Mouse (Mus musculus): ENCODE data around the gene Bcl11a.
"Not testable (repeated sequence)": the region's sequence is repeated elsewhere in the genome, so short reads cannot be mapped to it uniquely, and the experiment has no call there.

Bcl11a gene

DNA sequence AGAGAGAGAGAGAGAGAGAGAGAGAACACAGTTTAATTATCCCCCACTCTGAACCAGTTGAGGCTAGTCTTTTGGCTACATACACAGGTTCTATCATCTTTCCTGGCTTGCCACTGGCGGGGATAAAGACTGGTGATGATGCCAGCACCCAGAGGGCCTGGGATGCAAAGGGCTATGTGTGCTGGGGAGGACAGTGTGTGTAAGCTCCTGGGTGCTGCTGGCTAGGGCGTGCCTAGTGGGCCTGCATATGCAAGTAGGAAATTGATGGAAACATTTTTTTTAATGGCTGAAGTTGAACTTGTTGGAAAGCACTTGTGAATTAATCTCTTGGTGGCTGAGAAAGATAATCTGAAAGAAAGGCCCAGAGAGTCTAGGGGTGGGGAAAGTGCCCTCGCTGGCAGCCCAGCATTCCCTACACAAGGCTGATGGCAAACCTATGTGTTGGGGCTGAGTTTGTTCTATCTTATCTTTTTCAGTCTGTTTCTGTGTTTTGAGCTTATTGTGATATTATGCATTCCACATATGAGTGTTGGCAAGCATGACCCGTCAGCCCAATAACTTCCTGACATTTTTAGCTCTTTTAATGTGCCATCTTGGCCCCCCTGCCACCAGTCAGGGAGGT lies 22.7 kb downstream of the Bcl11a start:
- DNase-seq (ENCODE audit: low spot score in 2 of 2), result no peak

DNA sequence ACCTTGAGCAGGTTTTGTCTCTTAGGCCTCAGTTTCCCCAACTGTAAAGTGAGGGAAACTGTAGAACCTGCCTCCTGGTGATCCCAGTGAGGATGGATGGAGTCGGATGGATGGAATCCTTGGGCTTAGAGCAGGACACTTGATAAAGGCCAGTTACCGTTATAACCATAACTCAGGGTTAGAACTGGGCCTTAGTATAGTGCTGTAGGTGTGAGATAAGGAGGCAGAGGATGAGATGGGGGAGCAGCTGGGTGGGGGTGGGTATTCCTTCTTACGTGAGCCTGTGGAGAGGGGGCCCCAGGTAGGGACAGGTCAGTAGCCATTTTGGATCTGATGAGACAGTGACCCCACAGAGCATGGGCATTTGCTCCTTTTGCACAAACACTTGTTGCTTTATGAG lies 23.8 kb downstream of the Bcl11a start:
- DNase-seq (ENCODE audit: low spot score in 2 of 2), result no peak

DNA sequence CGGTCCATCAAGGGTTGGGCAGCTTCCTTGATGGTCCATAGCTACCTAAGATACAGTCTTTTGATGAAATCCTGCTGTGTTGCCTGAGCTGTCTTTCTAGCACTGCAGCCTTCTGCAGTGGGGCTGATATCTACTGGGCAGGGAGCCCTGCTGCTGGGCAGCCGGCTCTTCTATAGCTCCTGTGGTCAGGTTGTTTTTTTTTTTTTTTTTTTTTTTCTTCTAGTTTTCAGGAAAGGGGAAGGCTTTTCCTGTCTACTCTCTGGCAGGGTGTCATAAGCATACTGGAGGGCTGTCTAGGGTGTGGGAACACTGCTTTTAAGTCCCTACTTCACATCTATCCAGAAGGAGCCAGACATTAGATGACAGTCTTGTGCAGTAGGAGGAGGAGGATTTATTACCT lies 24.5 kb downstream of the Bcl11a start:
- DNase-seq (ENCODE audit: low spot score in 2 of 2), result no peak

DNA sequence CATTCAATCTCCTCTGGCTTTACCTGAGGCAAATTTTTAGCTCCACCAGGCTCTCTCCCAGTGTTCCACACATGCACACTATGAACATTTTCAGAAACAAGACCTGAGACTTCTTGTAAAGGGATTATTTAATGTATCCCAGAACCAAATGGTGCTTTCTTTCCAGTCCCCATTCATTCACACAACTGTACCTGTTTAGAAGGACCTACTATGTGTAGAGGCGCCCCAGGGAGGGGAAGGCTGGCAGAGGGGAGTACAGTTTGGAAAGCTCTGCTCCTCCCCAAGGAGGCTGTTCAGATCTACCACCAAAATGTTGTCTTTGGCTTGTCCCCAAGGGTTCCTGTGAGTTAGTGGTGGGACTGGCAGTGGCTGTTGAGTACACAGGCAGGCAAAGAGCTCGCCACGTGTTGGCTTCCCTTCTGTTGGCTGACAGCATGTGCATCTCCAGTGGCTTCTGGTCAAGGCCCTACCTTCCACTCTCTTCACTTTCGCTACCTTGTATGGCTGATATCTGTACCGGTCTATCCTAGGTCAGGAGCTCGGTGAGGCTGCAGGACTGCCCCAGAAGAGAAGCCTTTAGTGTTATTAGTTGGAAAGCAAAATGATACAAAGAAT lies 25.4 kb downstream of the Bcl11a start:
- no peak for DNase-seq (ENCODE audit: low spot score in 2 of 2)

DNA sequence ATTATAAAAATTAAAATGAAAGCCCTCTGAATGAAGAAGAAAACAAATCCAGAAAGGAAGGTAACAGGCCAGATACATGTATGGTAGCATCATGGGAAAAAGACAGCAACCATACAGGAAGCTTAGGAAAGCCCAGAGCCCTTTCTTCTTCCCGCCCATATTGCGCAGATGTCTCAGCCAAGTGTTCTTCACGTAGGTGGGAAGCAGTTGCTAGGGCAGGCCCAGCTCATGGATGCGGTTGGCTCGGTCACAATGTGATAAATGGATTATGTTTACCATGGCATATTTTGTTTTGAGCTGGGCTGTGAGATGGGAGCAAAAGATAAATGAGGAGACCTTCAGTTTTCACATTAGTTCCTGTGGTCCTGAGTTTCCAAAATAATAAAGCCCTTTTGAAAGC lies 29.6 kb downstream of the Bcl11a start:
- no peak for DNase-seq (ENCODE audit: low spot score in 2 of 2)

DNA sequence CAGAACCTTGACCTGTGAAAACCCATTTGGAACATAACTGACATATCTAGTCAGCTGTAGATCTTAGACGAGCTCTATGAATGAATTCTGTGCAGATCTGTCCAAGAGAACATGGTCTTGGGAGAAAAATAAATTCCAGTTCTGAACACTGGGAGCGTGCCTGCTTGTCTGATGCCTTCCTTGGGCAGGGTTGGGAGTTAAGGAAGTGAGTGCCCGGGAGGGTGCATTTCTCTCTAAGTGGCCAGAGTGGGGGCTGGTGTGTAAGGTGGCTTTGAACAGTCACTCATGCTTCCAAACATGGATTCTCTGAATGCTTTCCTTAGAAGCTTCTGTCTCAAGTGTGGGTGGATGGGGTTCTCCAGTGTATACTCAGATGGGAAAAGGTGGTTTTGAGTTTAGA lies 31.1 kb downstream of the Bcl11a start:
- DNase-seq (ENCODE audit: low spot score in 2 of 2), result no peak

DNA sequence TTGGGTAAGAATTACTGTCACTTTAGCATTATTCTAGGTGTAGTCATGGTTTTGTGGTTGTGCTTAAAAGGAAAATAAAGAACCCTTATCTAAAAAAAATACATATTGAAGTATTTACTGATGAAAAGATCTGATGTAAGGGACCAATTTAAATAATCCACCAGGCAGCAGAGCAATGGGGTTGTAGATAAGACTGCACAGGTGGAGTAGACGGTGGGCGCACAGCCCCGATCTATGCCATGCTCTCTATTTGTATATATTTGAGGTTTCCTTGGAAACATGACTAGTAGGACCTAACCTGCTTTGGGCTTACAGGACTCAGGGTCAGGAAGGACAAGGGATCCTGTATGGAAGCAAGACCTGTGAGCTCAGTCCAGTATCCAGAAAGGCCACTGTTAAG lies 31.5 kb downstream of the Bcl11a start:
- no peak for DNase-seq (ENCODE audit: low spot score in 2 of 2)

DNA sequence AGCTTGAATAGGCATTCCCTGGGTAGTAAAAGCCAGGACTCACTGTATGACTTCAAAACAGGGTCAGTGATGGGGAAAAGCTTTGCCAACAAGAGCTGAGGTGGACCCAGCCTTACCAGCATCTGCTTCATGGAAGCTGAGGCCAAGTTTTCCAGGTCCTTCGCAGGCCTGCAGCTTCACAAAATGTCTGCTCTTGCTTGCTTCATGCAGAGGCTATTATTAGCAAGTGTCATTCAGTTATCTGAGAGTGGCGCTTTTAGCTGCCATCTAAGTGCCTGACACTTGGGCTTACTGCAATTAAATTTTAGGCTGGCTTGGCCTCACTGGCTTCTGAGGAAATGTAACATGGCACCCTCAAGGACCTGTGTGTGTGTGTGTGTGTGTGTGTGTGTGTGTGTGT lies 32.3 kb downstream of the Bcl11a start:
- no peak for DNase-seq (ENCODE audit: low spot score in 2 of 2)

DNA sequence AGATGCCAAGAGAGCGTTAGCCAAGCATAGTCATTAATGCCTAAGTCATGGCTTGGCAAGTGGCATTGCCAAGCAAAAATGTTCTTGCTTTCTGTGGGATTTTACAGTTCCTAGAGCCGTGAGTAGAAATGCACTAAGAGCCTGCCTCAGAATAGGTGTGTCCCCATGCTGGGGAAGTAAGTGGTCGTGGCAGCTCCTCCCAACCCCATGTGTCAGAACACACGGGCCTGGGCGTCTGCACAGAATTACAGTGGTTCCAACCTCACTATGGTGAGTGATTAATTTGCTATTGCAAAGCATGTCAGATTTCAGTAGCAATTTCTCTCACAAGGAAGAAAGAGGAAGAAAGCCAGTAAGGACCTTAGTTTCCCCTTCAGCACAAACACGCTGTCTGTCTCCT lies 33.9 kb downstream of the Bcl11a start:
- no peak for DNase-seq (ENCODE audit: low spot score in 2 of 2)

DNA sequence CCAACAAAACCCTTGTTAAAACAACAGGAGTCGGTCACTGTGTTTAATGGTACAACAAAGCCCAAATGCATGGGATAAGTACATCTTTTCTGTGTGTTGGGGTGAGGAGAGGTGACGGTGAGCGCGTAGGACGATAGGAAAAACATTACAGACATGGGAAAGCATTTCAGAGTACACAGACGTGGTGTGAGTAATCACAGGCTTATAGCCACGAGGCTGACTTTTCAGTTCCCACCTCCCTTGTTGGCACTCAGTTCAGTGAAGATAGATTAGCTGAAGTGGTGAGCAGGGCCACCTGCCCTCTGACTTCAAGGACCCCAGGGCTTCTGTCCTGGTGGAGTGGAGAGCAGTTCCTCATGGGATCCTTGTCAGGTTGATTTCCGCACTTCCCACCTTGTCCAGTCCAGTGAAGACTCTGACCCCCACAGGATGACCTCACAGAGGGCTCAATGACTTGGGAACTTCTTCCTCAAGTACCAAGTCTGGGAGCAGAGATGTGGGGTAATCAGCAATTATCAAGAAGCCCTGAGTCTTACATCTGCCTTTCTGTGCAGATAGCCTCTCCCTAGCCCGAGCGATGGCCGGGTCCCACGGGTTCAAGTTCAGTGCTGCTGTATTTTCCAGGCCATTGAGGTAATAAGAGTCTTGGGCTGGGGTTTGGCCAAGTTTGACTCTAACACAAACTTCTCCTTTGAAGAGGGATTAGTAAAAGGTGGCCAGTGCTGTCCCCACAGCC lies 37.3 kb downstream of the Bcl11a start:
- DNase-seq (ENCODE audit: low spot score in 2 of 2), result no peak

DNA sequence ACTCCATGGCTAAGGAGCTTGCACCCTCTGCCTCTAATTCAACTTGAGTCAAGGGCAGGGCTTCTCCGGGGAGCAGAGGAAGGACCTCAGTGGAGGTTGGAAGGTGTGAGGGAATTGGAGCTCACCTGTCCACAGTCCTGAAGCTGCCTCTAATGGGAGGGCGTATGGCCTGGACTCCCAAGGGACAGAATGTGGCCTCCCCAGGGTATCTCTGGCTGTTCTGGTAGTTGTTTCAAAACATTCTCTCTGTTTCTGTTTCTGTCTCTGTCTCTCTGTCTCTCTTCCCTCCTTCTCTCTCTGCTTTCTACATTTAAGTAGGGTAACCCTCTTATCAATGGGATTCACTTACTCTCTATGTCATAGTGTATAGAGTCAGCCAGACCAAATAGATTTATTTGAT lies 38.2 kb downstream of the Bcl11a start:
- DNase-seq (ENCODE audit: low spot score in 2 of 2), result no peak

DNA sequence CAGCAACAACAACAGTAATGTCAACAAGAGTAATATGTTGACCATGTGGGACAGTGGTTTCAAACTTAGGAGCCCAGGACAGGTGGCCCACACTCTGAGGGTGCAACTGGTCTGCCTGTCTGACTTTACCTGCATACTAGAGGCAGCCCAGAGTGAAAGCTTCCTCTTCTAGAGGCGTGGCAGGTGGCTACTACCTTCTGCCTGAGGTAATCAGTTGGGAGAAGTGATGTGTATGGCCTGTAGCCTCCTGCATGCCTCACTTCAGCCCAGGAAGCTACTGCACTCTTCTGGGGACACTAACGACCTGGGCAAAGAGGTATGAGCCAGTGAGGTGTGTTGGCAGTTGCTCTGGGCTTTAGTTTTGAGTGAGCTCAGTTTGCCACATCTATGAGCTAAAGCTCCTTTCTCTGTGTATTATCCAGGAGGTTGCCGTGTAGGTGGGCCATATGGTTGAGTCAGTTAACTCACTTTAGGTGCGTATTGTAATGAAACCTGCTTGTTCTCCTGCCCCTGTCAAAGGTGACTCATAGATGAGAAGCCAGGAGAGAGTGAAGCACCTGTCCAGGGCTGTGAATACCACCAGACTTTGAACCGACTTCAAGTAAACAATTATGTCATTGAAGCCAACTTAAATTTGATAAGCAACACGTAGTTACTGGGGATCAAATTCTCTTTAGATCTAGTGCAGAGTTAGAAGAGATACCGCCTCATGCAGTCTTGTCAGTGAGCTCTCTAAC lies 38.9 kb downstream of the Bcl11a start:
- no peak for DNase-seq (ENCODE audit: low spot score in 2 of 2)

DNA sequence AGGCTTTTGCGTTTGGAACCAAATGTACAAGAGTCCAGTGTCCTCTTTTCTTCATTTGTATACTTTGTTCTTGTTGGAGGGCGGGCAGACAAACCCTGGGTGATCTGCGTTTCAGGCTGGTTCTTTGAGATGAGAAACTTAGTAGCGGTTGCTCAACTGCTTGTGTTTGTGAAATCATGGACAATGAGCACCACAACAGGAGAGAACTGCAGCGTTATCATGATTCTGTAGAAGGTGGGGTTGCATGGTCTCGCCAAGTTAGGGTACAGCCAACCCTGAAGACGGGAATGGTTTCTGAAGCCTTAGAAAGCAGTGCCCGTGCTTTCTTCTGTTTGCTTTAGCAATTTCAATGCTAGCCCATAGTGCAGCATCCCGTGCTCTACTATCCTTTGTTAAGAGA lies 43.3 kb downstream of the Bcl11a start:
- DNase-seq (ENCODE audit: low spot score in 2 of 2), result no peak

DNA sequence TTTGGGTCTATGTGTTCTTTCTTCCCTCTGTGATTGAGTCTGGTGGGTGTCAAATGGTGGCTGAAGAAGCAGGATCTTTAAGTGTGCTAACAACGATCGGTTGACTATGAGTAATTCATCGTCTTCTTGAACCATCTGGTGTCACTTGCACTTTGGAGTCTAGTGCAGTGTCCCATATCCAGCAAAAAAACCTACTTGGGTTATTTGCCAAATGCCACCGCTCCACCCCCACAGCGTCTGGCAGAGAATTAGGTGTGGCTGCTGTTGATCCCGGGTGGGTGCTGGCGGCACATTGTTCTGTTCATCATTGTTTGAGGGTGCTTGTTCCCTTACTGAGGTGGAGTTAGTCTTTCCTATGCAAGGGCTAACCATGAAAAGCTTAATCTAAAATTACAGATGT lies 45.0 kb downstream of the Bcl11a start:
- DNase-seq (ENCODE audit: low spot score in 2 of 2), result no peak

DNA sequence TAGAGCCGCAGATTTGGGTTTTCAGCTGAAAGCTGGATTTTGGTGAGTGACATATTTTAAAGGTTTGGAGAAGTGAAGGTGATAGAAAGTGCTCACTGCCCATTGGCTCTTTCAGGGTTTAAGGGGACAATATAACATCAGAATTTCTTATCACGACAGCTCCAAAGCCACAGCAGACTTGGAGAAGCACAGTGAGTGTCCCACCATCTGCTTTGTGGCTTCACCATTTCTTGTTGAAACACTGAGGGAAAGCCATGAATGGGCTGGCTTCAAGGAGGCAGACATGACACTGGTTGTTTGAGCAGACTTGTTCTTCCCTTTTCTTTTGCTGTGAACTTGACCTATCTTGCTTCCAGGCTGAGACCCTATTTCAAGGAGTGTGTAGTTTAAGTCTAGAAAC lies 46.1 kb downstream of the Bcl11a start:
- no peak for DNase-seq (ENCODE audit: low spot score in 2 of 2)

DNA sequence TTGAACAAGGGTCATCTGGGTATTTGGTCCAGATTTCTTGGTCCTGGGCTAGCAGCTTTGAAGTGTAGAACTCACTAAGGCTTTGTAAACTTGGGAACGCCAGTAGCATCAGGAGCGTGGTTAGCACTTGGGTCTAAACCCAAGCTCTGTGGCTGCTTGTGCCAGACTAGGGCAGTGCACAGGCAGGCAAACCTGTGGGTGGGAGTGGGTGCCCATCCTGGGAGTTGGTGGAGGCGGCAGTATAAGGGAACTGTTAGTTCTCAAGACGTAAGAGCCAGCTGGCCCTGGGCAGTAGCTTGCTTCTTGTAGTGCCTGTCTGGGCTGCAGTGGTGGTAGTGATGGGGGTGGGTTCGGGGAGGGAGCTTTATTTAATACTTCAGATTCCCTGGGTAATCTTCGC lies 47.2 kb downstream of the Bcl11a start:
- no peak for DNase-seq (ENCODE audit: low spot score in 2 of 2)

DNA sequence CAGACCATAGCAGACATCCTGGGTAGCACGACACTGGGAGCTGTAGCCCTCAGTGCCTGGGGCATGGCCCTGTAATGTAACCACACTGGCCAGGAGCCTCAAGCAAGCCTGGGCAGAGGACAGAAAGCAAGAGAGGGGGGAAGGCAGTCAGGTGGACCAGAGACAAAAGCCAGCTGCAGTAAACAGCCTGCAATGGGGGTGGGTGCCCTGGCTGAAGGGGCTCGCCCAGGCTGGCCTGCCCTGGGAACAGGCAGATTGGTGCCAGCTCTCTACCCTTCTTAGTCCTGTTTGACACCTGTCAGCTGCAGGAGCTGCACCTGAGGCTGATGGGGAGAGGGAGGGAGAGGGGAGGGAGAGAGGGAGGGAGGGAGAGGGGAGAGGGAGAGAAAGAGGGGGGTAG lies 50.1 kb downstream of the Bcl11a start:
- DNase-seq (ENCODE audit: low spot score in 2 of 2), result no peak

DNA sequence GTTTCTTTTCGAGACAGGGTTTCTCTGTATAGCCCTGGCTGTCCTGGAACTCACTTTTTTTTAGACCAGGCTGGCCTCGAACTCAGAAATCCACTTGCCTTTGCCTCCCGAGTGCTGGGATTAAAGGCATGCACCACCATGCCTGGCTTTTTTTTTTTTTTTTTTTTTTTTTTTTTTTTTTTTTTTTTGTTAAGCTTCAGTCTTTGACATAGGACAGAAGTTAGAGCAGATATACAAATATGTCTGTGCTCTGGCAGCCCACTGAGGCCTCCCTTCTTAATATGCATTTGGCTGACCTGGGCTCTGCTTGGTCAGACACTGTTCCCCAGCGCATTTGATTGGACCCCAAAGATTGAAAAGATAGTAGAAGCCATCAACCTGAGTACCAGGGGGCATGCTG lies 51.0 kb downstream of the Bcl11a start:
- DNase-seq (ENCODE audit: low spot score in 2 of 2), result not testable (repeated sequence)

DNA sequence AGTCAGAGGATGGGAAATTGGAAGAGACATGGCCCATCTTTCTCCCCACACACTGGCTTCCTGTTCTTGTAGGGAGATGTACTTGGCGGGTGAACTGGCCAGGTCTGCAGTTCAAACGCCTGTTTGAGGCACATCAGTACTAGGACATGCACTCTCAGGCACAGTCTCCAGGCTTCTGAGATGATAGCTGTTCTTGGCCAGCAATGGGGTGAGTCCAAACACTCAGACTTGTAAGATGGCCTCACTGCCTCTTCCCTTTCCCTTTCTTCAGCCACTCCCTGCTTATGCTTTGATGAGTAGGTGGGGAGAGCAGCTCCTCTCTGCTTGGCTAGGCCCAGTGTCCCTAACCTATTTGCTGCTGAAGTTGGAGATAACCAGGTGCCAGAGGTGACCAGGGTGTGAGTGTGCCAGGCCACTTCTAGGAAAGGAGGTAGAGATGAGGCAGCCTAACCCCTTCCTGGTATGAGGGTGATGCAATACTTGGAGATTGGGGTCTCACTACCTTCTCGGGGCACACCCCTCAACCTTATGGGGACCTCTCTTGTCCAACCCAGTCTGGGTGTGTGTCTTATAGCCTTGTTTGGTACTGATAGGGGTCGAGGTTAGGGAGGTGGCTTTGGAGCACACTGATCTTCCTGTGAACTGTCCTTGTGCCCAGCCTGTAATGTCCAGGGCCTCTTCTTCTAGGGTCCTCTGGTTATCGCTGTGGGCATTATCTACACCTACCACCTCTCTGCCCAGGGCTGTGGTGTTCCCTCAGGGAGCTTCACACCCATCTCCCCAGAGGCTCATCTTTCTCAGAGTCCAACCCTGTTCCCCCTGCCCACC lies 51.7 kb downstream of the Bcl11a start:
- no peak for DNase-seq (ENCODE audit: low spot score in 2 of 2)

DNA sequence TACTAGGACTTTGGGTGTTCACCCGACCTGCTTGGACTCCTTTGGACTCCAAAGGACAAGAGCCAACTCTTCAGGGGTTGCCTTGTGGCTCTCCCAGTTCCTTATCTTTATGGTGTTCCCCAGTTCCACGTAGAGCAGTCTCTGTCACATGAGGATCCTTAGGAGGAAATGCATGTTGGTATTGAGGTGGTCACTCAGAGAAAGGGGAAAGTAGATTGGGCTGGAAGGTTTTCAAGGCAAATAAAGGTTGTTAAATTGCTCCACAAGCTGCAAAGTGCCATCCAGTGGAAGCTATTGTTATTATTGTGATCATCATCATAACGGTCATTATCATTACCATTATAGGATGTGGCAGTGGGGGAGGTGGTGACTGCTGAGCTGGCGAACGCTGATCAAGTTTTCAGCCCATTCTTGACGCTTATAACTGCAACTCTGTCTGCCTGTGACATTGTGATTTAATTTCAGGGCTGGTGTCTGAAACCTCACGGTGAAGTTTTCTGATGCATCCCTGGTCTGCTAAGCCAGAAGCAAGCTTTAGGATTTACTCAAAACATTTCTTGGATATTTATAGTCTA lies 52.4 kb downstream of the Bcl11a start:
- no peak for DNase-seq (ENCODE audit: low spot score in 2 of 2)

DNA sequence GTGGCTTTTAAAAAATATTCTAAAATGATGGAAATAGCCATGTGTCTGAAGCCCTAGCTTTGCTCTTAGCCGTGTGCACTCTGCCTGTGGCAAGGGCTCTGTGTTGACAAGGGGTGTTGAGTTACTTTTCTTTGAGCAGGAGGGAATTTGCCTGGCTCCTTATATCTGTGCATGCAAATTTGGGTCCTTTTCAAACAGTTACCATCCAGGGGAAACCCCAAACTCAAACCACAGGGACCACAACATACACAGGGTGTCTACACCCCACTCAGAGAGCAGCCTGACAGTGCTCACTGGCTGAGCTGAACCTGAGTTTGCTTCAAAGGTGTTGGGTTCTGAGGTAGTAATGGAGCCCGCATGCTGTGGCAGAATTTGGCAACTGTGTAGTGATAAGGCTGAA lies 54.0 kb downstream of the Bcl11a start:
- no peak for DNase-seq (ENCODE audit: low spot score in 2 of 2)

DNA sequence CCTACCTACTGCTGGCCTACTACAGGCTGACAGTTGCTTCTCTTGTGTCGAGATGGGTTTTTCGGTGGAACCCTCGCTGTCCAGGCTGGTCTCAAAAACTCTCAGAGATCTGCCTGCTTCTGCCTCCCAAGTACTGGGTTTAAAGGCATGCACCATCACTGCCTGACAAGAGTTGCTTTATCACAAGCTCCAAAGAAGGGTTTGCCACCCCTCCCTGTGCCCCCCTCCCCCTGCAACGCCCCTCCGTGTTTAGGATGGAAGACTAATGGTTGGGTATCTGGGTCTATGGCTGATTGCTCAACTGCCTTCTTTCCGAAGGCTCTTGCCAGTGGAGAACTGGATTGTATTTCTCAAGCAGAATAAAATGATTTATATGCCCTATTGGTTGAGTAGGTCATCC lies 54.5 kb downstream of the Bcl11a start:
- DNase-seq (ENCODE audit: low spot score in 2 of 2), result no peak
